Mouse (Mus musculus) induced T-regulatory cell, adult 2 months (primary cell): Measurements from ENCODE around the gene Srpr.

Source experiments
- DNase-seq: peaks from one replicate; pipeline ENCODE4 v3.0.0-alpha.2; 2012; ENCODE audit warnings: low read depth

Gene Srpr

DNA sequence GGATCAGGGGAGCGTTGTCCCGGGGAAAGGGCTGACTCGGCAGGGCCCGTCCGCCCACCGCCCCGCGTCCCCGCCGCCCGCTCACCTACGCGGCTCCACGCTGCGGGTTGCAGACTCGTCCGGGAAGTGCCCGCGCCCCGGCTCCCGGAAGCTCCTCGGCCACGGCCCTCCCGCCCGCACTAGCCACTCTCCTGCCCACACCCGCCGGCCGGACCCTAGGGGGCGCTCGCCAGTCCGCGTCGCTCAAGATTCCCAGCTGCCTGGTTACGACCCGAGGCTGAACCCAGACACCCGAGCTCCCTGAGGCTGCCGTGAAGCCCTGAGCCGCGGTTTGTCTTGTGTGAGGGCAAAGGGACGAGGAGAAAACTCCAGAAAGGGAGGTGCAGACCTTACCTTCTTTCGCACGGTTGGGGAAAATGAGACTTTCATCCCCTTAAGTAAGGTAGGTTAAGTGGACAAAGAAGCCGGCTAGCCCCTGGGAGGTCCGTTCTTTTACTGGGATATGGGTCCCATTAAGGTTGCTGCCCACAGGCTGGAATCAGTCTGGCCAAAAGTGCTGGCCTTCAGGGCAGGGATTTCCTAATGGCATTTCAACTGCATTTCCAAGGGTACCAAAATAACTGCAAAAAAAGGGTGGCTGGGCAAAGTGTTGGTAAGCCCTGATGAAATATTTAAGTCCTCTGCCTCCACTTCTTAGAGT, at the start of gene Srpr, which contains the start of gene Tirap:
TSS of gene Srpr (plus strand) at position 404 of the 700 bp plus-strand sequence.
TSS of gene Tirap (minus strand) at position 520 of the 700 bp plus-strand sequence.
- DNase-seq: peak; percentile 87

GRCm38 (mm10) chr9:35152923-35153322, 47.1 kb upstream of the Srpr start:
- DNase-seq: no peak

GRCm38 (mm10) chr9:35156002-35156710, 43.8 kb upstream of the Srpr start:
- DNase-seq: no peak

DNA sequence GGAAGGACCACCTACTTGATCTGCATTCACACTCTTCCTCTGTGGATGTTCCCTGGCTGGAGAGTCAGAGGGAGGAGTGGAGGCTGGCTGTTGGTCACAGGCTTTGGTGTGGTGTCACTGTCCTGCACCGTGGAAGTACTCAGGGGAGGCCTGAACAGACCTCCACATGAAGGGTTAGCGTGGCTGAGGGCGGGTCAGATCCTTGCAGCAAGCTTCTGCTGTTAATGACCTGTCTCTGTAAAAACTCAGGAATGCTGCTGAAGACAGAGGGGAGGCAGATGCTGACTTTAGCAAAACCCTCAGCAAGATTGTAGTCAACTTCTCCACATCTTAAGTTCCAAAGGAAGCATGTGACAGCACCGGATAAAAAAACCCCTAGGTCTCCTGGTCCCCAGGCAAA, 43.1 kb upstream of the Srpr start:
- DNase-seq: no peak

DNA sequence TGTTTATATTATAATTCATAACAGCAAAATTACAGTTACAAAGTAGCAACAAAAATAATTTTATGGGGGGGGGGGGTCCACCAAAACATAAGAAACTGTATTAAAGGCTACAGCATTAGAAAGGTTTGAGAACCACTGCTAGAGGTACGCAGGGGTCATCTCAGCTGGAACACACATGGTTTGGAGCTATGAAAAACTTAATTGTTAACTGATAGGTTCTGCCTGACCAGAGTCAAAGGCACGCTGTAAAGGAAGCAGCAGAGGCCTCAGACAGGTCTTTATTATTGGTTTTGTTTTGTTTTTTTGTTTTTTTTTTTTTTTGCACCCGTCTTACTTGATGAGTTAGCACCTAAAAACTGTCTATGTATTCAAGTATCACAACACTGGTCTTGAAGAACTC, 41.5 kb upstream of the Srpr start:
- no peak for DNase-seq

DNA sequence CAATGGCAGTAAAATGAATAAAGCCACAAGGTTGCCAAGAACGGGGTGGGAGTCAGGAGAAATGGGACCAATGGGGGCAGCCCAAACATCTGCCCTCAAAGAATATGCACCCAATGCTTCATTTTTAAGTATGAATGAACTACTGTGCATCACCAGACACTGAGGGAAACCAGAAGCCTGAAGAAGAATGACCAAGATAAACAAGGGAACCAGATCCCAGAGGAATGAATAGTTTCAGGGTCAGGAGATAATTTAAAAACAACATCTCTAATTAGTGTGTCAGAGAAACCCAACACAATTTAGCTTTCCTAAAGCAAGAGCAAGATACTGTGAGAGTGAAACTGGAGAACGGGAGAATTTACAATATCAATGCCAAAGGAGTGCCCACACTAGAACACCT, 39.3 kb upstream of the Srpr start:
- no peak for DNase-seq

DNA sequence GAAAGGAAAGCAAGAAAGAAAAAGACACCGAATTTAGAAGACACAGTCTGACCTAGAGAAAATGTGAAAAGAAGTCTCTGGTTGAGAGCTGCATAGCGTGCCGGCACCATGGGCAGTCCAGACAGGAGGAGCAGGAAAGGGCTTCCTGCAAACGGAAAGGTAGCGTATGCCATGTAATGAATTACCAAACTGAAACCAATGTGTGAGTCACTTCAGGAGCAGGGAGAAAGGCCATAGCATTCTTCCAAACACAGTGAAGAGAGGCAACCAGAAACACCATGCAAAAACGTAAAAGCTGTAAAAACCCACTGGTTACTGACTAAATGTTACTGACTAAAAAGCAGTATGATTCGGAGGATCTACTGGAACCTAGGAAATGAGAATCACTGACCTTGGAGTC, 38.3 kb upstream of the Srpr start:
- no peak for DNase-seq

DNA sequence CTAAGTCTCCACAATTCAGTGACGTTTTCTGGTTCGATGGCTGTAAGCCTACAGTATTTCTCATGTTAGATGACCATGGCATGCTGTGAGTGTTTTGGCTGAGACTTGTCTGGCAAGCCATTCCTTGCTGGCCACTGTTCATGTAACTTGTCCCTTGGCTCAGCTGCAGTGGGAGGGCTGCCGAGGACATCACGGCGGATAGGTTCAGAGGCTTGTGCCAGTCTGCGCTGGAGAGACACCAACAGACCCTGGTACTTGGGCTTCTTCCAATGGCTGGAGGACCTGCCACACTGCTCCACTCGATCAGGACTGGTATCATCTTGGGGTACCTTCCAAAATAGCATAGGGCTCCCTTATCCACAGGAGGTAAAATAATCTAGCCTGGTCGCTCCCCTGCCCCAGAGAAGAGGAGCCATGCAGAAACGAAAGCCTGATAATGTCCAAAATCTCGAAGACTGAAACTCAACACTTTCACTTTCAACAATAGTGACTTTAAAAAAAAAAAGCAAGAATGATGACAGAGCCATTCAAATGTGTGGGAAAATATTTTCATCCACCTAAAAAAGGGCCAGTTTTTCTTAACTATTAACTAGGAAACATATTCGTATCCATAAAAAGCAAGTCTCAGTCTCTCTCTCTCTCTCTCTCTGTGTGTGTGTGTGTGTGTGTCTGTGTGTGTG, 36.8 kb upstream of the Srpr start:
- peak; percentile 12 for DNase-seq

DNA sequence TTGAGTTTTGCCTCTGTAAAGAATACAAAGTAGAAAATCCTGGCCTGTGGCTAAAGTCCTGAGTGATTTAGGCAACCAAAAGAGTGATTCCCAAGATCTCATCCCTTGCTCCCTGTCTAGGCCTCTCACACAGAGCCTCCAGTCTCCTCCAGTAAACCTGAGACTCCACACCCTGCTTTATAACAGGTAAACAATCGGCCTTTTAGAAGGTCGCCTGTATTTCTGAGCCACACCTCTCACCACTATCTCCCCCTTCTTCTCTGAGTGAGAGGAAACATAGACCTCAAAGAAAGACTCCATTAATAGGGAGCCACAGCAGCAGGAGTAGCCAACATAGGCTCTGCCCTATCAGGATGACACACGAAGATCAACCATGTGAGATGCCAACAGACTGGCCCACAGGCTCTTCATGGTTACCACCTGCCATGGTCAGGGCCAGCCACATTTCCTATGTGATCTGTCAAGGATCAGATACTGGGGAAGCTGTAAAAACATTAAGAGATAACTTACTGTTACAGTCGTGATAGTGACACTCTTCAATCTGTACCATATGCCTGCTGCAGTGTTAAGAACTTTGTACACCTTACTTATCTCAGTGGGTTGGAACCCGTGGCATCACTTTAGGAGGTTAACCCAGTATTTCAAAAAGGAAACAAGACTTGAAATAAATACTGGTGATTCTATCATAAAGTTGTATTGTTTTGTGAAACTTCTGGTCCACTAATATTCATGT, 35.7 kb upstream of the Srpr start:
- no peak for DNase-seq

- peak; percentile 64 for DNase-seq
Measured at GRCm38 (mm10) chr9:35166144-35166797, 33.7 kb upstream of the Srpr start.

DNA sequence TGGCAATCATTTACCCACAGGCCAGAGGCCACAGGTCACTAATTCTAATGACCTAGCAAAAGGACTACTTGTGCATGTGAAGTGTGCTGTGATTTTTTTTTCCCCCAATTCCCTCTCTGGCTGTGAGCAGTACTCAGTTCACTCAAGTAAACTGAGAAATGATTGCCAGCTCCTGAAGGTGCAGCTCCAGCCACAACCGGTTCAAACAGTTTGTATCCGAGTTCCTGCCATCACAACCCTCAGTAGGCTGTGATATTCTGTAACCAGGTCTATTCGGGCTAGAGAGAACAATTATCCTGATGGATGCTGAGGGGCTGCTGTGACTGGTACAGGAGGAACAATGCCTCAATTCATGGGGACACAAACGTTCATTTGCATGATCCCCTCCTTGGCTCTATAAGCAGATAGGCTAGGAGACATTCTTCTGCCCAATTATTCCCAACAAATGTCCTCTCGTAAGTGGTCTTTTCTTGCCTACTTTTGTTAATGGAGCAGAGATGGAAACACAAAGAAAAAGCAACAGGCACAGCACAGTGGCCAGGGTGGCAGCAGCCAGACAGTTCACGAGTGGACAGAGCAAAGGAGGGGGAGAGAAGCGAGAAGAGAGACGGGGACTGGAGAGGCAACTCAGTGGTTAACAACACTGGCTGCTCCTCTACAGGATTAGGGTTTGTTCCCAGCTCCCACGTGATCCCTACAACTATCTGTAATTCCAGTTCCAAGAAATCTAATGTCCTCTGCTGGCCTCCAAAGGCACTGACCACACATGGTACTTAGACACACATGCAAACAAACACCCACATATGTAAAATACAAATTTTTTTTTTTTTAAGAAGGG, 33.0 kb upstream of the Srpr start:
- DNase-seq: no peak

DNA sequence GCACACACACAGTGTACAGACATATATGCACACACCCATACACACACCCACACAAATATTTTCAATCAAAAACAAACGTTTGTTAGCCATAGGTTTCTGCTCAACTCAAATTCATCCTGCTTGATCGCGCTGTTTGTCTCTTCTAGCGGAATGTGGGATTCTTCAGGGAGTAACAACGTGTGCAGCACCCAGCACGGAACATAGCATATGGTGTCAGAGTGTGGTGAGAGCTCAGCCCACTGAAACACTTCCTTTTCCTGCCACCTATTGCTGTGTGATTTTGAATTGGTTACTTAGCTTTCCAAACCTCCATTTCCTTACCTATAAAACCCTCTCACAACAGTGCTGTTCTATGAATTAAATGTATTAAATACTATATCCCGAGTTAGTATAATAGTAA, 29.9 kb upstream of the Srpr start:
- DNase-seq: no peak

GRCm38 (mm10) chr9:35173331-35173730, 26.6 kb upstream of the Srpr start:
- no peak for DNase-seq

- DNase-seq: peak; percentile 97
Measured at GRCm38 (mm10) chr9:35175251-35176123, 24.5 kb upstream of the Srpr start, which contains the start of gene Dcps. Gene Dcps, minus strand, starts transcription at chr9:35176061.

- DNase-seq: no peak
Measured at GRCm38 (mm10) chr9:35176124-35176659, 23.8 kb upstream of the Srpr start.

GRCm38 (mm10) chr9:35182832-35183231, 17.1 kb upstream of the Srpr start:
- no peak for DNase-seq

- no peak for DNase-seq
Measured at GRCm38 (mm10) chr9:35183359-35183758, 16.6 kb upstream of the Srpr start.

GRCm38 (mm10) chr9:35186430-35186829, 13.5 kb upstream of the Srpr start:
- DNase-seq: no peak

- no peak for DNase-seq
Measured at GRCm38 (mm10) chr9:35187351-35187903, 12.5 kb upstream of the Srpr start.
